Mouse (Mus musculus) retina, embryonic 14.5 days (tissue): ENCODE results near the gene Ptprn2.
"Not testable (repeated sequence)": the region's sequence is repeated elsewhere in the genome, so short reads cannot be mapped to it uniquely, and the experiment has no call there.

Experiments used
- DNase-seq: peaks from one replicate; pipeline ENCODE4 v3.0.0-alpha.2; 2015; ENCODE audit warnings: low spot score

Ptprn2 gene

GRCm38 (mm10) chr12:116485591-116486403 is at the start of gene Ptprn2:
Gene Ptprn2, plus strand, starts transcription at chr12:116485720.
- DNase-seq: peak; percentile 84

GRCm38 (mm10) chr12:116436125-116436524 is 49.4 kb upstream of the Ptprn2 start:
- no peak for DNase-seq

GRCm38 (mm10) chr12:116438591-116438990 is 46.9 kb upstream of the Ptprn2 start:
- no peak for DNase-seq

GRCm38 (mm10) chr12:116442184-116442583 is 43.3 kb upstream of the Ptprn2 start:
- DNase-seq: no peak

GRCm38 (mm10) chr12:116449536-116449935 is 36.0 kb upstream of the Ptprn2 start:
- DNase-seq: no peak

GRCm38 (mm10) chr12:116460379-116461065 is 25.0 kb upstream of the Ptprn2 start:
- DNase-seq: no peak

- no peak for DNase-seq
Observed at GRCm38 (mm10) chr12:116467030-116467429, 18.5 kb upstream of the Ptprn2 start.

- no peak for DNase-seq
Observed at GRCm38 (mm10) chr12:116468348-116468747, 17.2 kb upstream of the Ptprn2 start.

- no peak for DNase-seq
Observed at GRCm38 (mm10) chr12:116469096-116469495, 16.4 kb upstream of the Ptprn2 start.

GRCm38 (mm10) chr12:116473264-116473663 is 12.3 kb upstream of the Ptprn2 start:
- no peak for DNase-seq

GRCm38 (mm10) chr12:116473761-116474160 is 11.8 kb upstream of the Ptprn2 start:
- no peak for DNase-seq

- DNase-seq: no peak
Observed at GRCm38 (mm10) chr12:116474676-116475075, 10.8 kb upstream of the Ptprn2 start.

GRCm38 (mm10) chr12:116478771-116479170 is 6.7 kb upstream of the Ptprn2 start:
- DNase-seq: no peak

GRCm38 (mm10) chr12:116481921-116482320 is 3.6 kb upstream of the Ptprn2 start:
- DNase-seq: no peak

GRCm38 (mm10) chr12:116483581-116483980 is 1.9 kb upstream of the Ptprn2 start:
- no peak for DNase-seq

GRCm38 (mm10) chr12:116484991-116485390 is 529 bp upstream of the Ptprn2 start:
- DNase-seq: no peak

GRCm38 (mm10) chr12:116486404-116486730 is 847 bp downstream of the Ptprn2 start:
- peak; percentile 51 for DNase-seq

- DNase-seq: no peak
Observed at GRCm38 (mm10) chr12:116488836-116489235, 3.3 kb downstream of the Ptprn2 start.

- no peak for DNase-seq
Observed at GRCm38 (mm10) chr12:116490575-116491356, 5.2 kb downstream of the Ptprn2 start.

GRCm38 (mm10) chr12:116498666-116499065 is 13.1 kb downstream of the Ptprn2 start:
- DNase-seq: no peak

GRCm38 (mm10) chr12:116500652-116501051 is 15.1 kb downstream of the Ptprn2 start:
- no peak for DNase-seq

GRCm38 (mm10) chr12:116512482-116512881 is 27.0 kb downstream of the Ptprn2 start:
- DNase-seq: no peak

GRCm38 (mm10) chr12:116513788-116514187 is 28.3 kb downstream of the Ptprn2 start:
- DNase-seq: not testable (repeated sequence)
